Mouse (Mus musculus) kidney, adult 2 months (tissue): Measurements from ENCODE around the gene Olfr1501. TPM values are rescaled to one million over a fixed set of nuclear protein-coding genes. Genes with fewer than 3 reads are reported as not detected.
"Not testable (repeated sequence)": the region's sequence is repeated elsewhere in the genome, so short reads cannot be mapped to it uniquely, and the experiment has no call there.

Experiments used
- DNase-seq: peaks from one replicate; pipeline ENCODE4 v3.0.0; 2021
- H3K27ac ChIP-seq: fragments of 200-500 bp; 2 replicates; pipeline ENCODE4 v1.5.1; 2012; ENCODE audit warnings: low read depth, low read length, control low read depth, inconsistent platforms; ENCODE audit not compliant: insufficient read depth
- H3K27me3 ChIP-seq: fragments of 200-500 bp; replicated peaks from 2 replicates; pipeline ENCODE4 v1.6.1; 2012; ENCODE audit warnings: mild to moderate bottlenecking, moderate library complexity, low read length, inconsistent platforms; ENCODE audit not compliant: control insufficient read depth, insufficient read depth
- H3K36me3 ChIP-seq: fragments of 200-500 bp; 2 replicates; pipeline ENCODE4 v1.6.1; 2012; ENCODE audit warnings: mild to moderate bottlenecking, moderate library complexity, low read length, inconsistent platforms; ENCODE audit not compliant: control insufficient read depth, insufficient read depth
- H3K4me1 ChIP-seq: fragments of 200-500 bp; 2 replicates; pipeline ENCODE4 v1.6.1; 2011; ENCODE audit warnings: low read length; ENCODE audit not compliant: control insufficient read depth, insufficient read depth
- H3K4me3 ChIP-seq: fragments of 200-500 bp; 2 replicates; pipeline ENCODE4 v1.5.1; 2011; ENCODE audit warnings: mild to moderate bottlenecking, low read depth, low read length, control low read depth; ENCODE audit not compliant: insufficient read depth
- CTCF ChIP-seq: fragments of 200-500 bp; conservative IDR thresholded peaks from 2 replicates; pipeline ENCODE4 v1.5.1; 2011; ENCODE audit warnings: low read depth, mild to moderate bottlenecking, control low read depth, low read length, moderate library complexity, mixed read lengths; ENCODE audit not compliant: insufficient read depth, insufficient read length
- POLR2A ChIP-seq: fragments of 200-500 bp; IDR thresholded peaks from one replicate; pipeline ENCODE4 v1.6.1; 2011; ENCODE audit warnings: low read depth, low read length, control low read depth
- WGBS: fragments of 180-500 bp; shearing (Covaris S2); methylation state at CpG from one replicate; pipeline ENCODE4 v1.1.7; 2018; 5-methylcytosine and 5-hydroxymethylcytosine counted together
- polyA plus RNA-seq: library from polyadenylated mRNA; depleted of rRNA; stranded (reverse); fragments of >200 nt; gene quantifications from 2 replicates; pipeline ENCODE4 v1.2.3, GENCODE M21; 2012; rRNA removed

Gene Olfr1501
- not detected in 2 replicates for polyA plus RNA-seq

- H3K4me1 ChIP-seq, DNase-seq, H3K27ac ChIP-seq, H3K4me3 ChIP-seq, H3K36me3 ChIP-seq, H3K27me3 ChIP-seq: not testable (repeated sequence)
Observed at GRCm38 (mm10) chr19:13850592-13850991, at the start of gene Olfr1501. Olfr1501 (minus strand) TSS chr19:13850692.

- no peaks in the 10 kb centered on the region for H3K36me3 ChIP-seq
- TF ChIP-seq CTCF (no peak), POLR2A (no peak)
- H3K27me3 ChIP-seq: no peaks in the 10 kb centered on the region
- DNase-seq: no peak
- no peak within 1 kb of the TSS for H3K27ac ChIP-seq
- H3K4me1 ChIP-seq: no peaks in the 10 kb centered on the region
- 62% methylated on average over 1 of the region's 1 CpGs for WGBS
- H3K4me3 ChIP-seq: no peak within 1 kb of the TSS
Observed at GRCm38 (mm10) chr19:13897828-13898227, 47.3 kb upstream of the Olfr1501 start, which contains the start of gene Olfr1504. Olfr1504 (minus strand) TSS chr19:13897928.

- TF ChIP-seq POLR2A: no peak
- TF ChIP-seq CTCF: no peak
- Histone ChIP-seq H3K27me3 (no peaks in the 10 kb centered on the region), H3K4me3 (no peak within 1 kb of the TSS), H3K4me1 (no peaks in the 10 kb centered on the region), H3K36me3 (no peaks in the 10 kb centered on the region), H3K27ac (no peak within 1 kb of the TSS)
- DNase-seq: no peak
- 70% methylated on average over 1 of the region's 1 CpGs for WGBS
Observed at GRCm38 (mm10) chr19:13861495-13861894, 11.0 kb upstream of the Olfr1501 start, which contains the start of gene Olfr1502. Olfr1502 (plus strand) TSS chr19:13861795.

GRCm38 (mm10) chr19:13830388-13830787, 20.1 kb downstream of the Olfr1501 start, which contains the start of gene Olfr1500:
Olfr1500 (minus strand) TSS chr19:13830488.
- no peak for TF ChIP-seq POLR2A
- Histone ChIP-seq H3K27ac (no peak within 1 kb of the TSS), H3K4me3 (no peak within 1 kb of the TSS), H3K36me3 (no peaks in the 10 kb centered on the region), H3K27me3 (no peaks in the 10 kb centered on the region), H3K4me1 (no peaks in the 10 kb centered on the region)
- DNase-seq: no peak

- no peaks in the 10 kb centered on the region for H3K27me3 ChIP-seq
- no peak overlapping the region for H3K27ac ChIP-seq
- H3K4me1 ChIP-seq: no peaks in the 10 kb centered on the region
- WGBS: 70% methylated on average over 3 of the region's 3 CpGs
- H3K4me3 ChIP-seq: no peak overlapping the region
- H3K36me3 ChIP-seq: no peaks in the 10 kb centered on the region
- TF ChIP-seq POLR2A (no peak), CTCF (no peak)
- no peak for DNase-seq
Observed at GRCm38 (mm10) chr19:13828447-13828846, 22.0 kb downstream of the Olfr1501 start.

GRCm38 (mm10) chr19:13820847-13821246, 29.6 kb downstream of the Olfr1501 start:
- TF ChIP-seq CTCF (no peak), POLR2A (no peak)
- 56% methylated on average over 5 of the region's 5 CpGs for WGBS

GRCm38 (mm10) chr19:13819347-13819746, 31.1 kb downstream of the Olfr1501 start, which contains the start of gene Olfr1499:
Olfr1499 (minus strand) TSS chr19:13819447.
- H3K27me3 ChIP-seq: no peaks in the 10 kb centered on the region
- no peak within 1 kb of the TSS for H3K4me3 ChIP-seq
- no peaks in the 10 kb centered on the region for H3K36me3 ChIP-seq
- no peak for DNase-seq
- no peaks in the 10 kb centered on the region for H3K4me1 ChIP-seq
- TF ChIP-seq CTCF (no peak), POLR2A (no peak)
- no peak within 1 kb of the TSS for H3K27ac ChIP-seq

More at GRCm38 (mm10) chr19:13820847-13821246, 29.6 kb downstream of the Olfr1501 start:
- DNase-seq: no peak
- H3K4me1 ChIP-seq: no peaks in the 10 kb centered on the region
- H3K4me3 ChIP-seq: no peak overlapping the region
- H3K36me3 ChIP-seq: no peaks in the 10 kb centered on the region
- H3K27ac ChIP-seq: no peak overlapping the region
- no peaks in the 10 kb centered on the region for H3K27me3 ChIP-seq

GRCm38 (mm10) chr19:13818827-13819226, 31.7 kb downstream of the Olfr1501 start:
- Histone ChIP-seq H3K4me1 (no peaks in the 10 kb centered on the region), H3K27me3 (no peaks in the 10 kb centered on the region), H3K36me3 (no peaks in the 10 kb centered on the region), H3K27ac (no peak overlapping the region), H3K4me3 (no peak overlapping the region)
- WGBS: 22% methylated on average over 5 of the region's 5 CpGs
- DNase-seq: no peak
- no peak for TF ChIP-seq POLR2A
- TF ChIP-seq CTCF: no peak
